Mouse (Mus musculus) G1E (cell line): ENCODE results near the gene Pop4.

Source experiments
- CTCF ChIP-seq: IDR thresholded peaks from 2 replicates; pipeline ENCODE4 v1.5.1; 2012; ENCODE audit warnings: low read depth, low read length, inconsistent platforms, mixed read lengths
- GATA1 ChIP-seq: IDR thresholded peaks from 2 replicates; pipeline ENCODE4 v1.6.1; 2012; ENCODE audit warnings: borderline replicate concordance, low read length, inconsistent platforms, mixed read lengths
- POLR2AphosphoS5 ChIP-seq: IDR thresholded peaks from 2 replicates; pipeline ENCODE4 v1.6.1; 2012; ENCODE audit warnings: low read depth, low read length, inconsistent platforms; ENCODE audit not compliant: insufficient replicate concordance
- TAL1 ChIP-seq: conservative IDR thresholded peaks from 2 replicates; pipeline ENCODE4 v1.6.1; 2012; ENCODE audit warnings: low read depth, low read length, inconsistent platforms, mixed read lengths

DNA sequence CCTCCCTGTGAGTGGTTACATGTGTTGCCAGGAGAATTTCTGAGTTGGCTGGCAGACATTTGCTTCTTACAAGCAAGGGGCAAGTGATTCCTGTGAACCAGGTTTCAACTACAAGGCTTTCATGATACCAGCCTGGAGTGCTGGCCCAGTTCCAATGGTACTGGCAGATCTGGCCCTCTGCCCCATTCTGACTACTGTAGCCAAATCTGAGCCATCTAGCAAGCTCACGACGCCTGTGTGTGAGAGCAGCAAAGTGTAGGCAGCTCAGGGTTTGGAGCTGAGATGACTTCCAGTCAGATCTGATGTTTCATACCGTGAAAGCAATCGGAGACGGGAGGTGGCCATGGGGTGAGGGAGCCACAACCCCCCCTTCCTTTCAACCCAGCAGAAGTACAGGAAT, 8.8 kb downstream of the Pop4 start:
- TF ChIP-seq GATA1 (no peak), CTCF (no peak), POLR2AphosphoS5 (no peak), TAL1 (no peak)
